ENCODE assay signal across 12 mouse cellular contexts in the genomic region with DNA sequence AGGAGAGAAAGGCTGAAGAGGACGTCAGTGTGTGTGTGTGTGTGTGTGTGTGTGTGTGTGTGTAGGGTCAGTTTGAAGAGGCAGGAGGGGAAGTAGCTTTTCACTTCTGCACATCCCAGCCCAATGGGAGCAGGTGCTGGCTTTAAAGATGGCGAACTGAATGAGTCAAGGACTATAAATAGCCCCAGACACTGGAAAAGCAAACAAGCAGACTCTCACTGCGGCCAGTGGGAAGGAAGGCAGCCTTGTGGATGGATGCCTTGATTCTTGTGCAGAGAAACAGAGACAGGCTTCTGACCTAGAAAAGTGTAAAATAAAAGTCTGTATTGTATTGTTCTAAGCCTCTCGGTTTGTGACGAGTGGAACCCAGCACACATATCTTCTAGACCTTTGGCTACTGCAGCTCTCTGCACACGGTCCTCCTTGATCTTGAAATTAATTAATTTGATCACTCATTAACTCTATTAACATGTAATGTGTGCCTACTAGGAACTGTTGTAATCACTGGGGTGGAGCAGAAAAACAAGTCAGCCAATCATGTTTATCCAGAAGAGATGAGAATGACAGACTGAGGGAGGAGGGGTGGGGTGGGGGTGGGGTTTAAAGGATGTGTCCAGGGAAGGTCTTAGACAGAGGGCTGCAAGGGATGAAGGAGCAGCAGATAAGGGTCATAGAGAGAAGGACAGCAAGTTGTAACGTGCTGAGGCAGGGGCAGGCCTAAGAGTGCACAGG.
DNase-seq lines count a peak whose midpoint lies in the region; ATAC-seq and TF ChIP-seq lines count a peak whose summit lies in the region.
"Had no signal": no experiment of that assay in that cellular context is flagged by ENCODE, and none has a peak within 500 bp of the region (broad histone marks: within the 10 kb centered on the region; RNA-seq: fewer than 3 reads in every experiment).

No protein-coding gene starts in this region.

- H3K27me3 ChIP-seq in hindbrain, embryonic 13.5 days, result no peaks in the 10 kb centered on the region
- no peaks in the 10 kb centered on the region for H3K27me3 ChIP-seq in hindbrain, embryonic 16.5 days (replicated peaks; ENCODE audit: control insufficient read depth, insufficient read depth, low read length)
- no peaks in the 10 kb centered on the region for H3K27me3 ChIP-seq in kidney, embryonic 16.5 days (ENCODE audit: insufficient read depth, low read length)
- H3K27me3 ChIP-seq in lung, postnatal 0 days (replicated peaks; ENCODE audit: insufficient read depth, low read length), result no peaks in the 10 kb centered on the region

- TF ChIP-seq EP300 in lung, postnatal 0 days (IDR thresholded peaks at IDR 0.05), result no peak

- H3K36me3 ChIP-seq in hindbrain, embryonic 13.5 days, result no peaks in the 10 kb centered on the region
- H3K36me3 ChIP-seq in hindbrain, embryonic 16.5 days (ENCODE audit: control insufficient read depth, insufficient read depth, low read length), result no peaks in the 10 kb centered on the region
- no peaks in the 10 kb centered on the region for H3K36me3 ChIP-seq in kidney, embryonic 16.5 days (ENCODE audit: insufficient read depth, low read length)
- no peaks in the 10 kb centered on the region for H3K36me3 ChIP-seq in lung, postnatal 0 days (ENCODE audit: insufficient read depth, low read length)
- H3K36me3 ChIP-seq: neural tube, embryonic 13.5 days had no signal

- H3K4me1 ChIP-seq in hindbrain, embryonic 13.5 days (replicated peaks), result peaks cover 13% of the 10 kb centered on the region
- no peaks in the 10 kb centered on the region for H3K4me1 ChIP-seq in hindbrain, embryonic 16.5 days (ENCODE audit: control insufficient read depth, insufficient read depth, low read depth, low read length)
- peaks cover 27% of the 10 kb centered on the region for H3K4me1 ChIP-seq in kidney, embryonic 16.5 days (ENCODE audit: insufficient read depth, low read length)
- no peaks in the 10 kb centered on the region for H3K4me1 ChIP-seq in lung, postnatal 0 days (ENCODE audit: insufficient read depth, low read depth, low read length)

- no peak overlapping the region for H3K4me3 ChIP-seq in hindbrain, embryonic 13.5 days
- no peak overlapping the region for H3K4me3 ChIP-seq in hindbrain, embryonic 16.5 days (ENCODE audit: low read length)
- H3K4me3 ChIP-seq in kidney, embryonic 16.5 days (ENCODE audit: low read length), result no peak overlapping the region
- H3K4me3 ChIP-seq in lung, postnatal 0 days (ENCODE audit: low read depth, low read length), result no peak overlapping the region
- H3K4me3 ChIP-seq: neural tube, embryonic 13.5 days had no signal

- no peak for ATAC-seq in hindbrain, embryonic 13.5 days (ENCODE audit: low FRiP score)
- ATAC-seq in hindbrain, embryonic 16.5 days, result no peak
- peak; percentile 85 for ATAC-seq in kidney, embryonic 16.5 days (ENCODE audit: low FRiP score, low TSS enrichment)
- peak; percentile 38 for ATAC-seq in megakaryocyte progenitor cell, adult 5-6 weeks (replicated peaks; ENCODE audit: poor library complexity)
- no peak for ATAC-seq in lung, postnatal 0 days
- ATAC-seq: intestine, postnatal 0 days had no signal

- TF ChIP-seq CTCF in lung, postnatal 0 days (IDR thresholded peaks at IDR 0.05), result no peak

- 68% methylated on average over 7 of the region's 7 CpGs for WGBS in hindbrain, embryonic 13.5 days
- WGBS in hindbrain, embryonic 16.5 days, result 72% methylated on average over 7 of the region's 7 CpGs
- WGBS in kidney, embryonic 16.5 days, result 37% methylated on average over 7 of the region's 7 CpGs
- WGBS in lung, postnatal 0 days, result 43% methylated on average over 7 of the region's 7 CpGs

- no peak overlapping the region for H3K9ac ChIP-seq in hindbrain, embryonic 13.5 days
- no peak overlapping the region for H3K9ac ChIP-seq in hindbrain, embryonic 16.5 days (ENCODE audit: low read depth, low read length)
- H3K9ac ChIP-seq in kidney, embryonic 16.5 days (replicated peaks; ENCODE audit: low read length), result no peak overlapping the region
- no peak overlapping the region for H3K9ac ChIP-seq in lung, postnatal 0 days (replicated peaks; ENCODE audit: low read depth)
- H3K9ac ChIP-seq: neural tube, embryonic 13.5 days had no signal

- H3K27ac ChIP-seq in hindbrain, embryonic 13.5 days, result 0 out of 2 replicates have a peak overlapping the region, but pooled peaks have one; percentile 40
- H3K27ac ChIP-seq in hindbrain, embryonic 16.5 days (ENCODE audit: low read depth, low read length), result no peak overlapping the region
- H3K27ac ChIP-seq in kidney, embryonic 16.5 days (ENCODE audit: low read length), result peak overlapping the region; percentile 48; the same call in 1 of the 2 replicates
- no peak overlapping the region for H3K27ac ChIP-seq in lung, postnatal 0 days (ENCODE audit: low read length)
- H3K27ac ChIP-seq: neural tube, embryonic 13.5 days had no signal

- peak; percentile 70 for DNase-seq in brain, adult 2 months (ENCODE audit: low read depth, low spot score)
- no peak for DNase-seq in embryo, embryonic 10.5 days (ENCODE audit: low spot score)
- DNase-seq in layer of hippocampus, adult 9-10 months (ENCODE audit: low spot score), result no peak
- DNase-seq in lung, postnatal 0 days (ENCODE audit: low spot score), result no peak
- DNase-seq: cerebellum, adult 9-11 months; thymus, adult 2 months had no signal

- H3K4me2 ChIP-seq in hindbrain, embryonic 13.5 days, result no peak overlapping the region
- H3K4me2 ChIP-seq in hindbrain, embryonic 16.5 days (ENCODE audit: low read length), result no peak overlapping the region
- no peak overlapping the region for H3K4me2 ChIP-seq in kidney, embryonic 16.5 days (replicated peaks; ENCODE audit: low read depth, low read length)
- H3K4me2 ChIP-seq in lung, postnatal 0 days (replicated peaks; ENCODE audit: low read depth, low read length), result no peak overlapping the region
- H3K4me2 ChIP-seq: neural tube, embryonic 13.5 days had no signal

- no peaks in the 10 kb centered on the region for H3K9me3 ChIP-seq in hindbrain, embryonic 13.5 days
- no peaks in the 10 kb centered on the region for H3K9me3 ChIP-seq in hindbrain, embryonic 16.5 days (ENCODE audit: control insufficient read depth, low read length)
- no peaks in the 10 kb centered on the region for H3K9me3 ChIP-seq in kidney, embryonic 16.5 days (ENCODE audit: low read length)
- no peaks in the 10 kb centered on the region for H3K9me3 ChIP-seq in lung, postnatal 0 days (ENCODE audit: low read length)
- H3K9me3 ChIP-seq: neural tube, embryonic 13.5 days had no signal

Comparison
In these comparisons a context has a peak if more than half of its experiments do, and no peak if none do; other contexts are left out.
1. H3K27ac ChIP-seq: peak in hindbrain, embryonic 13.5 days (single experiment) and kidney, embryonic 16.5 days (single experiment); none in hindbrain, embryonic 16.5 days (single experiment) and lung, postnatal 0 days (single experiment).
2. ATAC-seq: peak in kidney, embryonic 16.5 days (single experiment) and megakaryocyte progenitor cell, adult 5-6 weeks (single experiment); none in hindbrain, embryonic 13.5 days (single experiment), hindbrain, embryonic 16.5 days (single experiment) and lung, postnatal 0 days (single experiment).